Mouse (Mus musculus) liver, embryonic 14.5 days (tissue): ENCODE data around the gene Gpr146.

Source experiments
- CTCF ChIP-seq: IDR thresholded peaks from 2 replicates; pipeline ENCODE4 v1.5.1; 2016; ENCODE audit warnings: antibody characterized with exemption, low read depth, control low read depth
- EP300 ChIP-seq: IDR thresholded peaks from 2 replicates; pipeline ENCODE4 v1.6.1; 2016; ENCODE audit warnings: antibody characterized with exemption, low read depth

DNA sequence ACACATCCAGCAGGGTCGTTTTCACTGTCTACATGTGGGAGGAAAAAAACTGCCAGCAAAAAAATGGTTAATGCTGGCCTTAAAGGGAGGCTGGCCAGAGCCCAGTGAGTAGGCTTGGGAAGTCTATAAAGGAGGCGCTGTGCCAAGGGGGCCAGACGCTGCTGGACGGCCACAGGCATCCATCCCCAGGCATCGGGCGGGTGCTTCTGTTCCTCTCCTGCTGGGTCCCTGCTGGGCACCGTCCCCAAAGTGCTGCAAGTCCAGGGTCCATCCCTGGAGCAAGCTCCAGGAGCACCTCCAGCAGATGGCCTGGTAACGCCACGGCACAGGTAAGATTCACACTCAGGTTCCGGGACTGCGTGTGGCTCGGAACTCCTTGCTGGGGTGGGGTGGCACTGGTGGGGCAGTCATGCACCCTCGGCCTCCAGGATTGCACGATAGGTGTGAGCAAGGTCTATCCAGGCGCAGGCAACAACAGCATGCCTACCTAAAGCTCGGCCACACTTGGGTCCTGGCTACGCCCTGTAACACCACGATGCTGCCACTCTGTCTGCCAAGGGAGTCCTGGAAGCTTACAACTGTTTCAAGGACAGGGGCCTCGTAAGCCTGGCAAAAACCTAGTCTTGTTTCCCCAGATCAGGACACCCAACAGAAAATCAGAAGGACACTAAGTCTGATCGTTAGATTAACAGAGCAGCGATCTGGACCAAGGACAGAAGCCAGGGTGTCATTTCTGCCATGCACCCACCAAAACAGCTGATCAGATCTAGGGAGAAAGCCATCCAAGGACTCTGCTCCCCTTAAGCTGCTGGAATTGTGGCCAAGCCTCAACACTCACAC is 45.7 kb downstream of the Gpr146 start, which contains the start of gene Gper1:
- TF ChIP-seq CTCF, result no peak
- no peak for TF ChIP-seq EP300
